Mouse (Mus musculus) bone marrow macrophage, adult 2 months (primary cell): ENCODE data around the gene Rpap3.

Experiments used
- CTCF ChIP-seq: IDR thresholded peaks from 2 replicates; pipeline ENCODE4 v1.5.1; 2012; ENCODE audit warnings: low read depth, mild to moderate bottlenecking, low read length, moderate library complexity
- POLR2A ChIP-seq: IDR thresholded peaks from 2 replicates; pipeline ENCODE4 v1.6.1; 2012; ENCODE audit warnings: mild to moderate bottlenecking, low read depth, low read length, borderline replicate concordance

DNA sequence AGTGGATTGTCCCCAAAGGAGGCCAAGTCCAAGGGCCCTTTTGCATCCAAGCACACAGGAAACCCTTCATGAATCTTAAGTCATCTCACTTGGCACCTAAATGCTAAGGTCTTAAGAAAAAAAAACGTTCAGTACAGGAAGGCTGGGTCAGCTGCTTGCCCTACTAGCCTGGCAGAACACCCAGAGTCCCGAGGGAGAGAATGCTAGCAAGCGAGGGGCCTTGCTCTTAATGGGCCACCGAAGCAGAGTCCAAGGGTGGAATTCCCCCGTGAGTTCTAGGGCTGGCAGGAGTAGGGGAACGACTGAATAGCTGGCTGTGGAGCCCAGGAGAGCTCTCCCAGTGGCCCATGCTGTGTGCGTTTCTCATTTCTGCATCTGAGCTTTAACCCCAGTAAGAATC is 23.2 kb upstream of the Rpap3 start:
- TF ChIP-seq POLR2A (no peak), CTCF (no peak)
